Mouse (Mus musculus): ENCODE measurements around the gene 0610010F05Rik.
A peak's percentile ranks its signal among the peaks of the same experiment; 100 is the strongest.
"Not testable (repeated sequence)": the region's sequence is repeated elsewhere in the genome, so short reads cannot be mapped to it uniquely, and the experiment has no call there.

Gene 0610010F05Rik

DNA sequence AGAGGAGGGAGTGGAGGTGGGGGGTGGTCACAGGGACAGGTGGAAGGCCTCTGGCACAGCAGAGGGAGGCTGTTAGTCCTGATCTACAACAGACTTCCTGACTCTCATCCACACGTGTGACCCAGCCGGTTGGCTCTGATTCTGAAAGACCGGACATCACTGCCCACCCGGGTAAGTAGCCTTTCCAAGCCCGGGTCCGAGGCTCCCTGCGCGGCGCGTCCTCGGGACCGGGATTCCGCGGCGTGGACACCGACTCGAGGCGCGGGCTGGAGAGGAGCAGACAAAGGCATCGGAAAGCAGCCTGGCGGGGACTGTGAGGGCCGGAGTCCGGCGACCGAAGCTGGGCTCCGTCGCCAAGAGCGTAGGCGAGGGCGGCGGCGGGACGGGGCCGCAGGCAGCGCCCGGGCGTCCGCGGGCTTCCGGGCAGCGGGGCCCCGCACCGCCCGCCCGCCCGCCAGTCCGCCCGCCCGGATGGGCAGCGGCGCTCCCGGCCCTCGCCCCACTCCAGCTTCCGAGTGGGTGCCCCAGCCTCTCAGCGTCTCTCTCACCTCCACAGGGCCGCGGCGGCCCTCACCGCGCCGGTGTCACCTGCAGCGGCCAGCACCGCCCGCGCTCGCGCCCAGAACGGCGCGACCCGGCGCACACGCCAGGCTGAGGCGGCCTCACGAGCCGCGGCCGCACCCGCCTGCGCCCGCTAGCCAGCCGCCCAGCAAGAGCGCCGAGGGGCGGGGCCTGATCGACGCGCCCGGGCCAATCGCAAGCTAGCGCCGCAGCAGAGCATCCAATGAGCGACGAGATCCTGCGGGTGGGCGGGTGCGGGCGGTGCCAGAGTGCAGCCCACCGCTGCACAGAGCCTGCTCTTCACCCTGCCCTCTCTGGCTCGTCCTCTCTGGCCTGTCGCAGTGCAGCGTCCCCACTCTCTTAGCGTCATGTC is at the start of gene 0610010F05Rik:
0610010F05Rik (minus strand) TSS at position 695 of the 934 bp plus-strand sequence.
- DNase-seq (ENCODE audit: low spot score in 2 of 2), result peak; percentile 60 to 69

DNA sequence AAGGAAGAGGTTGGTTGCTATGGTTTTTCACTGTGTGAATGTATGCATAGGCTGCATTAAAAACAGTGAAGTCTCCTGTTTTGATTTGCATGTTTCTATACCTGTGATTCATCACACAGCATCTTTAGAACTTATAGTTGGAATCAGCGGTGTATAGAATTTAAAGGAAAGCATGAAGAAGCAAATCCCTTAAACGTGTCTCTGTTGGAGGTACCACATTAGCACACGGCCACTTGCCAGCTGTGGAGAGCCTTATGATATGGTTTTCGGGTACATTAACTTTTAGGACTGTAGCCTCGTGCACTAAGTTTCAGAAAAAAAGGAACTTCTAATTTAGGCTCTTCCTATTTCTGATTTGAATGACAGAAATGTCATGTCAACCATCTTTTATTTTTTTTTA is 49.1 kb upstream of the 0610010F05Rik start:
- no peak for DNase-seq (ENCODE audit: low spot score in 2 of 2)

DNA sequence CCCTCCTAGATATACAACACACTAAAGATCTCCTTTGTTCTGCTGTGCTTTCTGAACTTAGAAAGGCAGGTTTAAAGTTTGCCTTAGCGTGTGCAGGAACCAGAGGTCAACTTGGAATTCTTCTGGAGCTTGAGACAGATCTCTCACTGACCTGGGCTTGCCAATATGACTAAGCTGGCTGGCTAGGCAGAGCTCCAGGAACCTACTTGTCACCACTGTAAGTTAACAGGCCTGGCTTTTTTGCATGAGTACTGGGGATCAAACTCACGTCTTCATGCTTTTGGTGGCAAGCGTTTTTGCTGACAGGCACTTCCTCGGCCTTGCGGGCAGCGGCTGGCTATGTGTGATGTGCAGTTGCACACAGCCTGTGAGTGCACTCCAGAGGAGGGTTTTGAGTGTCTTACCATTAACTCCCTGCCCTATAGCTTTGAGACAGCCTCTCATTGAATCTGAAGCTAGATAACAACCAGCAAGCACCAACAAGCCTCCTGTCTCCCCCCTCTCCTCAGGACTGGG is 47.1 kb upstream of the 0610010F05Rik start:
- DNase-seq (ENCODE audit: low spot score in 2 of 2), result no peak

DNA sequence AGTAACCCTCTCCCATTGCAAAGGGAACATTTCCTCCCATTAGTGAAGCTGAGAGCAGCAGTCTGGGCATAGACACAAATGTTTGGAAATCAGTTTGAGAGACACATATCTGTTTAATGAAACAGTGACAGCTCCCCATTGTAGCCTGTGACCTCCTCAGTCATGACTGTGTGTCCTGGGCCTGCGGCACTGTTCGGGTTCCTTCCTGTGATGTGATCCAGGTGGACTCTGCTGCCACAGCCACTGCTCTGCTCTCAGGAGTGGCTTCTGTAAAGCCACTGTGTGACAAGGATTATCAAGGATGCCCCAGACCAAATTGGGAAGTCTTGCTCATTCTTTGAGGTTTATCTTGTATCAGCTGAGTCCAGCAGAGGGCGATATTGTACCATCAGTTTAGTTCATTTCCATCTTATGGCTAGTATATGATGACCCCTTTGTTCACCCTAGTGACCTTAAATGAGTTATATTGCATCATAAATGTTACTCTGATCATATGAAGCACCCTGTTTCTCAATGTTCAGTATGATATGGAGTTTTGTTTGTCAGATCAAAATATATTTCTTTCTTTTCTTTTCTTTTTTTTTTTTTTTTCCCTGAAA is 45.7 kb upstream of the 0610010F05Rik start:
- peak in 1 of 2 experiments; percentile 36 for DNase-seq (ENCODE audit: low spot score in 2 of 2)

DNA sequence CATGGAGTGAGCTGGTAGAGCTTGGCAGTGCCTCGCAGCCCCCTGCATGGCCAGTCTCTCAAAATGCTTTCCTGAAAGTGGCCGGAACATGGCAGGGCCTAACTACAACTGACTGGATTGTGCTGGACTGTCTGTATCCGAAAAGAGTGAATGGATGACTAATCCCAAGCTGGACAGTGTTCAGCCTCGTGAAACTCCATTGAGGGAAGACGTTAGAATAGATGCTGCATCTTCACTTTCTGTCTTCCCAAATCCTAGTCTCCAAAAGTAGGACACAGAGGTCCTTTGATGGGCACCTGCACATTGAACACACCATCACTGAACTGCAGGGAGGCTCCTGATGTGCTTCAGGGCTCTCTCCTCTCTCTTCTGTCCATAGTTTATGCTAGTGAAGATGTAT is 42.7 kb upstream of the 0610010F05Rik start:
- DNase-seq (ENCODE audit: low spot score in 2 of 2), result no peak

DNA sequence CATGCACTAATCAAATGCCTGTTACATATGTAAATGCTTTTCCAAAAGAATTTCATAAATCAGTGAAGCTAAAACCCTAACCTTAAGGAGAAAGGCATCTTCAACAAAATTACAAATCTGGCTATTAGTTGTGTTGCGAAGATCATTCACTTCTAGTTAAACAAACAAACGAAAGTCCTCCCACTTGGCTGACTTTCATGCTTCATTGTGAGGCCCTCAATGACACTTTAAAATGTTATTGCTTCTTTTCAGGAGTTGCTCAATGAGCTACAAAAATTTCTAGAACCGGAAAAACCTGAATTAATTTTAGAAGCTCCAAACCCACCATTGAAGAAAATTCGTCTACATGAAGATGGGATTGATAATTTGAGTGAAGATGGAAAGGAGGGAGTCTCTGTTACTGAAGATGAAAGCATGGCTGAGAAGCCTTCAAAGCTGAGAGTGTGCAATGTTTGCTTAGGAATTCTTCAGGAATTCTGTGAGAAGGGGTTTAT is 38.9 kb upstream of the 0610010F05Rik start:
- no peak for DNase-seq (ENCODE audit: low spot score in 2 of 2)

DNA sequence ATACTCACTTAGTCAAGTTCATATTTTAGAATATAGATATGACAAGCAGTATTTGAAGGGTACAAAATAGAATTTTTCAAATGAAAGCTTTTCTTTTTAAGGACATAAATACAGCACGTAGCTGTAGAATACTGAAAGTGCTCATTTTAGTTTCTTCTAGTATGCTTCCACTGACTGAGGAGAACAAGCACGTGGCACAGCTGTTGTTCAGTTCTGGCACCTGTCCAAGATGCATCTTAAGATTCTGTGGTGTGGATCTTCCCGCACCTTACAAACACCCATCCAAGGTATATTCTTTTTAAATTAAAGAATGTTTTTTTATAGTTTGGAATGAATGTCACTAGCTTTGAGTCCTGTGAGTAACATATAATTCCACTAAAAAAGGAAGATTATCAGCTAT is 33.7 kb upstream of the 0610010F05Rik start:
- no peak for DNase-seq (ENCODE audit: low spot score in 2 of 2)

DNA sequence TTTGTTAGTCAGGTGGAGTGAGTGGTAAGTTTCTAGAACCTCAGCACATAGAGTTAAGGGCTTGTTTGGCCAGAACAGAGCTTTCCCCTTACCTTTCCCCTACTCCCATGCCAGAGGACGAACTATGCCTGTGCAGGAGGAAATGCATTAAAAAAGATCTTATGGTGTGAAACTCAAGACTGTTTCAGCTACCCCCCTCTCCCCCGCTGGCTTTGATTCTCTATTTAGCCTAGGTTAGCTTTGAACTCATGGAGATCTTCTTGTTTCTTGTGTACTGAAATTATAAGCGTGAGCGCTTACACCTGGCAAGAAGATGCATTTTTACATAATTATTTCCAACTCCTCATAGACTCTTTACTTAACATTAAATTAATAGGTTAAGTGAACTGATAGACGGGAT is 33.1 kb upstream of the 0610010F05Rik start:
- DNase-seq (ENCODE audit: low spot score in 2 of 2), result no peak

DNA sequence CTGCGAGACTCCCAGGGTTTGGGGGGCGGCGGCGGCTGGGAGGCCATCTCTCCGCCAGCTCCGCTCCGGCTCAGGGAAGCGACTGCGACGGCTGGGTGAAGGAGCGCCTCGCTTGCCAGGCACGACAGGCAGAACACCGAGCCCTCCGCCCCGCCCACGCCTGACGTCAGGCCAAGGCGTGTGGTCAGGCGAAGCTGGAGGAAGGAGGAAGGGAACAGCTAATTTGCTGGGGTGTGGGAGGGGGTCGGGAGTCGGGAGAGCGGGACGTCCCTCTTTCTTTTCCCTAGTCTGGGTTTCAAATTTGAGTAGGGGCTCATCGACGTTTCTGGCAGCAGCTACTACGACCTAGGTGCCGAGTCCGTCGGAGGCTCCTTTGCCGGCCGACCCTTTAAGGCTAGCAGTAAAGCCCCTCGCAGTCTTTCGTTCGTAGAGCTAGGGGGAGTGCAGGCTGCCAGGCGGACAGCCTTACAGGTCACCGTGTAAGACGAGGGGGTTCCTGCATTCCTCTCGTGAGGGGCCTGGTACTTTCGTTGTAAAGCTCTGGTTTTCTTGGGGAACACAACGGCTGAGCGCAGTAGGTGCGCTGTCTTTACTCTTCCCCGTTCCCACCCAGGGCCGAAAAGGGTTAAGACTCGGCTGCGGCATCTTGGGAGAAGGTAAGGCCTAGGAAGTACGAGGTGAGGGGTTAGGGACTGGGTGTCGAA is 32.5 kb upstream of the 0610010F05Rik start, which contains the start of gene Pex13:
Pex13 (minus strand) TSS at position 162 of the 704 bp plus-strand sequence.
- peak; percentile 86 to 89 for DNase-seq (ENCODE audit: low spot score in 2 of 2)

DNA sequence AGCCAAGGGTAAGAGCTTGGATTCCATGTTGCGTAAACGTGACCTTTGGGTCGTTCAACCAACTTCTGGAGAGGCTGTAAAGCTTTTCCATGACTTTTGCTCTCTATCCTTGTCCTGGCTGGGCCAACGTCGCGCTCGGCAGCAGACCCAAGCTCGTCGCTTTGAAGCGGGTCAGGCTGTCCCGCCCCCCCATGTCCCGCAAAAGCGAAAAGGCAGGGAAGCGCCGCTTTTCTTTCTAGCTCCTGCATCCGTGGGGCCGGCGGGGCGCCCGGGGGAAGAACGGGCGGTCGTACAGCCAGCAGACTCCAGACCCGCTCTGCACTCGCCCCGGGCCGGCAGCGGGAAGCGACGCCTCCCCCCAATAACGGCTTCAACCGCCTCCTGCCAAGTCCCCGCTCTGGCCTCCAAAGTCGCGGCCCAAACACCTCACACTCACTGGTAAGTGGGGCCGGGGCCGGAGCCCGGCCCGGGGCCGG is 31.9 kb upstream of the 0610010F05Rik start, which contains the start of gene Pus10:
Pus10 (plus strand) TSS at position 364 of the 476 bp plus-strand sequence.
- peak in 1 of 2 experiments; percentile 18 for DNase-seq (ENCODE audit: low spot score in 2 of 2)

DNA sequence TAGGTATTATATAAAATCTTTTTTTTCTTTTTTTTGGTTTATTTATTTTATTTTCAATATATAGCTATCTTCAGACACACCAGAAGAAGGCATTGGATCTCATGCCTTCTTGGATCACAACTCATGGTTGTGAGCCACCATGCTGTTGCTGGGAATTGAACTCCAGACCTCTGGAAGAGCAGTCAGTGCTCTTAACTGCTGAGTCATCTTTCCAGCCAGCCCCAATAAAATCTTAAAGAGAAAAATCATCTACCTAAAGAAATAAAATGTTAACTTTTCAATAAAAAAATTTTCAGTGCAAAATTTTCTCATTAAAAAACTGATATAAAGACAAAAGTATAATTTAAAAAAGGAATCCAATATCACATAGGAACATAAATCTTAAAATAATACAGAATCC is 30.8 kb upstream of the 0610010F05Rik start:
- no peak for DNase-seq (ENCODE audit: low spot score in 2 of 2)

DNA sequence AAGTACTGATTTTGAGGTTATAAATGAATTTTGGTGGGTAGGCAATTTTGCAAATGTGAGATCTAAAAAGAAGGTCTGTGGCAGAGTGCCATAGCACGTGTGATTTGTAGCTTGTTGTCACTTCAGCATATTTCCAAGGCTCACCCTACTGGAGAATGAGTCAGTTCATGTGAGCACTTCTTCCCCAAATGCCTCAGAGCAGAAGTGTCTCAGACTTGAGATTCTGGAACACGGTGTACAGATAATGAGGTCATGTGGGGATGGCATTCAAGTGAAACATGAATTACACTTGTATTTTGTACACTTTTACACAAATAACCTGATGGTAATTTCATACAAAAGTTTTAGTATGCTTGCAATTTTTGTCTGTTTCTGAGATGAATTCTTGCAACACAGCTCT is 24.4 kb upstream of the 0610010F05Rik start:
- DNase-seq (ENCODE audit: low spot score in 2 of 2), result no peak

DNA sequence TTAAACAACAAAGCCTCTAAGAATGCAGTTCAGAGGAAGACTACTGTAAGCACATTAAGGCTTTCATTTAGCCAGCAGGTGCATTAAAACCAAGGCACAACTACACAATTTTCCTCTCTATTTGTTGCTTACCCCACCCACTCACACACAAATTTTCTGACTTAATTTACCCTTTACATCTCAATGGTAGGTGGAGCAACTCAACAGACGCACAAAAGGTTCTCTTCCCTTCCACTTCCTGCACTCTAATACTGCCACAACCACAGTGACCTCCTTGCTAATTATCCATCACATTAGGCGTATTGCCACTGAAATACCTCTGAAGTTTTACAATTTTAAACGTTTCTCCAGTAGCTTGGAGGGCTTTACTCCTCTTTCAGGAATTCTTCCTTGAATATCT is 20.2 kb upstream of the 0610010F05Rik start:
- no peak for DNase-seq (ENCODE audit: low spot score in 2 of 2)

DNA sequence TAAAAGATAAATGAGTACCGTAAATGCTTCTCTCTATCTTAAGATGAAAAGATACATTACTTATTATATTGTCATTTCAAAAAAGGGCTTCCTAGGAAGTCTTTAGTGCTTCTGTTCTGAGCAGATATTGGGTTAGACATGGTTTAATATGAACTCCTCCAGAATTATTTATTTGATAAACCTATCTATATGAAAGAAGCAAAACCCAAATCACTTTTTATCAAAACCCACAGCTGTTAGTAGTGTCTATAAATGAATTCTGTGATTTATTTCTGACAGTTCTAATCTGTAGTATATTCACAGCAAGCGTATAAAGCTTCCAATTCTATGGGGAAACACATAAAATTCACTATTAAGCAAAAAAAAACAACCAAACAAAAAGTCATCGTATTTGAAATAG is 14.4 kb upstream of the 0610010F05Rik start:
- DNase-seq (ENCODE audit: low spot score in 2 of 2), result no peak

DNA sequence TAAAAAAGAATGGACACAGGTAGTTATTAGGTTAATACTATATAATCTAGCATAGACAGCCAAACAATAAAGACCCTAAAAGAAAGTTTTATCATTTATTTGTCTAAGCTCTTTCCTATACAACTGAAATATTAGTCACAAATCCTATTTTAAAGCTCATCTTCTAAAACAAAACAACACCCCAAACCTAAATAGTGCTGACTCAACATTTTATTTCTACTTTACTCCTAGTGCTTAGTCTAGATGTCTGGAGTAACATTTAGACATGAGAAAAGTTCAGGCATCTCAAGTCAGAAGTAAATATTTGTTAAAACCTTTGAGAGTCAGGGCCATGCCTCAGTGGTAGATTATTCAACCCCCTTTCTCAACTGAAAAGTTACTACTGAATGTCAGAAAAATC is 14.0 kb upstream of the 0610010F05Rik start:
- DNase-seq (ENCODE audit: low spot score in 2 of 2), result no peak

DNA sequence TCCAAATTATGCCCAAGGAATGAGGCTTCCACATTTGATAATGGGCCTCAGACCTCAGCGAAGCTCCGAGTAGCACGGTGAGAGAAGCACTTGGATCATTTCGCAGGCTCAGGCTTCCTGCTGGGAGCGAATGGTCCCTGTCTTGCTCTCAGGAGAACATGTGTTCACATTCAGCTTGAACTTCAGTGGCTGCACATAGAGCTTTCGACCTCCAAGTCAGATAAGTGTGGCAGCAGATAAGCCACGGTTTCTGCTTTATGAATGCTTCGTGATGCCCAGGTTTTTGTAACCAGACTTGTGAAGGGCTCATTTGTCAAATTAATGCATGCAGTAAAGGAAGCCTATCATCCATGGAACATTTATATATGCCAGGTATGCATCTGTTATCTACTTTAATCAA is 1.1 kb upstream of the 0610010F05Rik start:
- no peak for DNase-seq (ENCODE audit: low spot score in 2 of 2)

DNA sequence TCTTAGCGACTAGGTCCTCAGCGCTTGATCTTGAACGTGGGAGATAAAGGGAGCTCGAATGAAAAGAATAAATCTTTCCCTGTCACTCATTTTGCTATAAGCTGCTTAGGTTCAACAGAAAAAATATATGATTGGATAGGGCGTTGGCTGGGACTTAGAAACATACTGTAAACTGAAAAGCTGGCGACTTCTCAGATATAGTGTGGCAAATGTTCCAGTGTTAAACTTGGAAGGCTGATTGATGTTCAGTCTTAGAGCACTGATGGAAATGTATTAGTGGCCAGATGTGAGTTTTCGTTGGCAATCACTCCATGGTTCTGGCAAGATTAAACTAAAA is 408 bp upstream of the 0610010F05Rik start:
- no peak for DNase-seq (ENCODE audit: low spot score in 2 of 2)

DNA sequence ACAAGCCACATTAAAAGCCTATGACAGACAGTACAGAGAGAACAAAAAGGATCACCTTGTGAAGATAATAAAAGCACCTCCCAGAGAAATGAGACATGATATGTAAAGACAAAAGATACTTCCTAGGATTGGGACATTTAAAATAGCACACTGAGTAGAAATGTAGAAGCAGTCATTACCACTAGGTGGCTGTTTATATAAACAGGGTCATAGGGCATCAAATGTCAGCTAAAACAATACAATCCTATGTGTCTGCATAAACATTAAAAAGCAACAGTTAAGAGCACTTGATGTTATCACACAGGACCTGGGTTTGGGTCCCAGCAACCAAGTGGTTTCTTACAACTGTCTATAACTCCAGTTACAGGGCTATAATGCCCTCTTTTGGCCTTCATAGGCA is 2.8 kb downstream of the 0610010F05Rik start:
- no peak for DNase-seq (ENCODE audit: low spot score in 2 of 2)

DNA sequence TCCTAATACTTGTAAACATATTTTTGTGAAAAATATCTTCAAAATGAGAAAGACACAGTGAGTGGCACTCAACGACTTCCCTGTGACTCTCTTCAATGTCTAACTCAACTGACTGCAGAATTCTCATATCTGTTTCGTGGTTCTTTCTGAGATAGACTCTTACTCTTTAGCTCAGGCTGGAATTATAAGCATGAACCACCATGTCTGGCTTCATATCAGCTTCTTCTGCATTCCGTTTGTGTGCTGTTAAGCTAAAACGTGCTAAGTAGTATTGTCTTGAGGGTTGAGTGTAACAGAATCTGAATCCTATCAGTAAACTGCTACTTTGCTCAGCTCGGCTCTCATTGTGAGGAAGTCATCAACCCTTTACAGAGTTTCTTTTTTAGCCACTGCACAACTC is 14.4 kb downstream of the 0610010F05Rik start:
- no peak for DNase-seq (ENCODE audit: low spot score in 2 of 2)

DNA sequence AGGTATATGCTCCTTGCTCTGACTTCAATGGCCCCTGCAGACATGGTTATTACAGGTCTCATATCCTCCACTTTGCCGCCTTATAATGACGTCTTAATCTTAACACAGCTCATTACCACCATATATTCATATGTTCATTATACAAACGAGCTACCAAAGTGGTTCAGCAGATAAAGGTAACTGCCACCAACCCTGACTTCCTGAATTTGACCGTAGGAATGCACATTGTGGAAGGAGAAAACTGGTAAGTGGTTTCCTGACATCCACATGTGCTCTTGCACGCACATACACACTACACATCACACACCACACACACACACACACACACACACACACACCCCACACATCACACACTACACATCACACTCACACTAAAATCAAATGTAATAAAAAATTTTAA is 18.9 kb downstream of the 0610010F05Rik start:
- no peak for DNase-seq (ENCODE audit: low spot score in 2 of 2)

DNA sequence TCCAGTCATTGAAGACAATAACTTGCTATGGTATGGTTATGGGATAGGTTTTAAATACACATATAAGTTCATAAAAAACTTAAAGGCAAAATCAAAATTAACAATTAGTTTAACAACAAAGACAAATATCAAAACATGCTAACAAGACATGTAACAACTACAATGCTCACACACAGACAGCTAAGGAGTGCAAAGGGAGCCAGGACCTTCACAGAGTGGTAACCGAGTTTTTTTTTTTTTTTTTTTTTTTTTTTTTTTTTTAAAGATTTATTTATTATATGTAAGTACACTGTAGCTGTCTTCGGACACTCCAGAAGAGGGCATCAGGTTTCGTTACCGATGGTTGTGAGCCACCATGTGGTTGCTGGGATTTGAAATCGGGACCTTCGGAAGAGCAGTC is 26.1 kb downstream of the 0610010F05Rik start:
- not testable (repeated sequence) for DNase-seq (ENCODE audit: low spot score in 2 of 2)

DNA sequence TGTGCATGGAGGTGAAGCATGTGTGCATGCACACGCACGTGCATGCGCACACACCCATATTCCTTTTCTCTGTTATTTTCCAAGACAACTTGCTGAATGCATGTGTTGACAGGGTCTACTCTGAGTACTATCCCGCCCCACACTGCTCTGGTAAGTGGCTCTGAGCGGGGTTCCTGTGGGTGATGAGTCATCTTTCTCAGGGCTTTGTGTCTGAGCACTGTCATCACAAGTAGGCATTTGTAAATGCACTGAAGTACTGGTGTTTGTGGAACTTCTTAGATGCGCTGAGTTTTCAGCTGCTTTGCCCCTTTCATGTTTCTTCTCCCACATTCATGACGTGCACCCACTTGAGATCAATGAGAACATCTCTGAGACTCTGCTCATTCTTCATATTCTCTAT is 63.3 kb downstream of the 0610010F05Rik start:
- no peak for DNase-seq (ENCODE audit: low spot score in 2 of 2)
